Mouse (Mus musculus): ENCODE results near the gene Traf3ip3. TPM values are rescaled to one million over a fixed set of nuclear protein-coding genes. Genes with fewer than 3 reads are reported as not detected.

Traf3ip3 gene
- polyA plus RNA-seq (2012; rRNA removed; ENCODE audit: low replicate concordance) = 1.3 and 3.4 TPM in 2 replicates

GRCm38 (mm10) chr1:193201383-193201778, at the start of gene Traf3ip3:
Gene Traf3ip3, minus strand, starts transcription at chr1:193201703.

GRCm38 (mm10) chr1:193207503-193207902, 6.0 kb upstream of the Traf3ip3 start, which contains the start of gene Lamb3:
Gene Lamb3, plus strand, starts transcription at chr1:193207699.

GRCm38 (mm10) chr1:193167746-193168145, 33.8 kb downstream of the Traf3ip3 start, which contains the start of gene A130010J15Rik:
Gene A130010J15Rik, plus strand, starts transcription at chr1:193168046.

GRCm38 (mm10) chr1:193152872-193153271, 48.6 kb downstream of the Traf3ip3 start, which contains the start of gene Irf6:
Gene Irf6, plus strand, starts transcription at chr1:193153111.

GRCm38 (mm10) chr1:193129786-193130455, 71.6 kb downstream of the Traf3ip3 start, which contains the start of gene Diexf:
Gene Diexf, minus strand, starts transcription at chr1:193130272.

Other genes starting within 250 kb of the Traf3ip3 start
- 0.10 and 0.27 TPM in 2 replicates for gene Syt14, start 165.9 kb downstream of the Traf3ip3 start, polyA plus RNA-seq (2012; rRNA removed; ENCODE audit: low replicate concordance)
- gene Diexf, start 71.4 kb downstream of the Traf3ip3 start, polyA plus RNA-seq (2012; rRNA removed; ENCODE audit: low replicate concordance) = 14.7 and 25.0 TPM in 2 replicates
- 1.5 and 88.0 TPM in 2 replicates for gene Irf6, start 48.6 kb downstream of the Traf3ip3 start, polyA plus RNA-seq (2012; rRNA removed; ENCODE audit: low replicate concordance)
- gene A130010J15Rik, start 33.7 kb downstream of the Traf3ip3 start, polyA plus RNA-seq (2012; rRNA removed; ENCODE audit: low replicate concordance) = 2.8 and 4.1 TPM in 2 replicates
- gene Lamb3, start 6.0 kb upstream of the Traf3ip3 start, polyA plus RNA-seq (2012; rRNA removed; ENCODE audit: low replicate concordance) = 3.5 and 12.5 TPM in 2 replicates
- gene Hsd11b1, start 62.4 kb upstream of the Traf3ip3 start, polyA plus RNA-seq (2012; rRNA removed; ENCODE audit: low replicate concordance) = 27.9 and 122 TPM in 2 replicates
- gene G0s2, start 71.5 kb upstream of the Traf3ip3 start, polyA plus RNA-seq (2012; rRNA removed; ENCODE audit: low replicate concordance) = 400 and 1,056 TPM in 2 replicates
- 1.3 and 5.8 TPM in 2 replicates for gene Camk1g, start 168.6 kb upstream of the Traf3ip3 start, polyA plus RNA-seq (2012; rRNA removed; ENCODE audit: low replicate concordance)